Mouse (Mus musculus) yolk sac, embryonic 10.5 days (tissue): Measurements from ENCODE around the gene Mettl7b.

Source experiments
- DNase-seq: peaks from one replicate; pipeline ENCODE4 v3.0.0-alpha.2; 2017; ENCODE audit warnings: low spot score

The Mettl7b gene

DNA sequence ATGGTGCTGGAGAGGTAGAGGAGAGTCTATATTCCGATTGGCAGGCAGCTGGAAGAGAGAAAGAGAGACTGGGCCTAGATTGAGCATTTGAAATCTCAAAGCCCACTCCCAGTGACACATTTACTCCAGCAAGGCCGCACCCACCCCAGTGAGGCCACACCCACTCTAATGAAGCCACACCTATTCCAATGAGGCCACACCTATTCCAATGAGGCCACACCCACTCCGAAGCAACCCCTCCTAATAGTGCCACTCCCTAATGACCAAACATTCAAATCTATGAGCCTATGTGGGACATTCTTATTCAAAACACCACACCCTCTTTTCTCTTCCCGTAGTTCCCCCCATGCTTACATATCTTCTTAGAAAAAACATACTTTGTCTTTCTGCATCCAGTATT, 13.3 kb downstream of the Mettl7b start:
- DNase-seq, result no peak

DNA sequence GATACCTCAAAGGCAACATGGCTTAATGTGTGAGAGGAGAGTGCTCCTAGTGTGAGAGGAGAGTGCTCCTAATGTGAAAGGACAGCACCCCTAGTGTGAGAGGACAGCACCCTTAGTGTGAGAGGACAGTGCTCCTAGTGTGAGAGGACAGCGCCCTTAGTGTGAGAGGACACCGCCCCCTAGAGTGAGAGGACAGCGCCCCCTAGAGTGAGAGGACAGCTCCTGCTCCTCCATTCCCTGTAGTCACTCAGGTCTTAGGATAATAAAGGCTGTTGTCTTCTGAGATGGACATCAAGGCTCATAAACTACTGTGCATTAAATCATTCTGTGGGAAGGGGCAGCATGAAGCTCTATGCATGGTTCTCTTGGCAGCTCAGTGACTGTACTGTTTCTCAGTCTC, 15.1 kb downstream of the Mettl7b start:
- no peak for DNase-seq

DNA sequence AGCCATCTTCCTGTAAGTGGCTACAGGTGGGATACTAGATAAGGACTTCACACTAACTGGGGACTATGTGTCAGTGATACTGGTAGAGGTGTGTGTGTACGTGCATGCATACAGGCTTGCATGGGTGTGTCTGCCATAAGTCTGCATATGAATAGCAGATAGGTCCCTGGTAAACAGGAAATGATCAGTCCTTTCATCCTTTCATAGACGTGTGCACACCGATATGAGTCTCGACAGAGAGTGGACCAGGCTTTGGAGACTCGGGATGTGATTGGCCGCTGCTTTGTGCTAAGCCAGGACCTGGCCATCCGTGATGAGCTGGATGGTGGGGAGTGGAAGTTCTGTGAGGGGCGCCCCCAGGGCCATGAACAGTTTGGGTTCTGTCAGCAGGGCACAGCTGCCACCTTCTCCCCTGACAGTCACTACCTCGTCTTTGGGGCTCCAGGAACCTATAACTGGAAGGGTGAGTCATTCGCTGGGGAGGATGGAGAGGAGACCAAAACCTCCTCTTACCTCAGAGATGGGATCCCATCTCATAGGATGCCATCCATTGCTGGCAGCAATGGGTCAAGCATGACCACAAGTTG, 20.2 kb downstream of the Mettl7b start:
- no peak for DNase-seq

DNA sequence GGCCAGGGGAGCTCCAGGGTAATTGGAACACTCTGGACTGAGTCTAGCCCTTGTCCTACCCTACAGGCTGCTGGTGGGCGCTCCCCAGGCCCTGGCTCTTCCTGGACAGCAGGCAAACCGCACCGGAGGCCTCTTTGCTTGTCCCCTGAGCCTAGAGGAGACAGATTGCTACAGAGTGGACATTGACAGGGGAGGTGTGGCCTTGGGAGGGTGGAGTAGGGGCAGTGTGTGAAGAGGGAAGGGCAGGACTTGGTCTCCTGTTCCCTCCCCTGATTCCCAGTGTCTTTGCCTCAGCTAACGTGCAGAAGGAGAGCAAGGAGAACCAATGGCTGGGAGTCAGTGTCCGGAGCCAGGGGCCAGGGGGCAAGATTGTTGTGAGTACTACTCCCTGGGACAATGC, 21.8 kb downstream of the Mettl7b start:
- DNase-seq, result no peak

DNA sequence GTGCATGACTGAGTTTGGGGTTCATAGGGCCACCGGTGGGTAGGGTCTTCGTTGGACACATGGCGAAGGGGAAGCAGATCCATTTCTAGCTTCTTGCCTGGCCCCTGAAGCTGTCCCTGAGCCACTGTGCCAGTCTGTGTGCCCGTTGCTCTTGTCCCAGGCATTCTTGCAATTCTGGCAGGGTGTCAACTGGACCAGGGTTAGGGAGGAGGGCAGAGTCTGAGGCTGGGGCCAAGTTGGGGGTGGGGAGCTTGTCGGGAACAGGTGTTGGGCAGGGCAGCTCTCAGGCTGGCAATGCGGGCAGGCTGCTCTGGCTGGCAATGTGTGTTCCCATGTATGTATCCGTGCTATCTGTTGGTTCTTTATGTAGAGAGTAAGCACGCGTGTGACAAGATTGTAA, 22.3 kb downstream of the Mettl7b start:
- DNase-seq, result no peak

GRCm38 (mm10) chr10:128937756-128938390, 22.9 kb downstream of the Mettl7b start:
- DNase-seq, result no peak

DNA sequence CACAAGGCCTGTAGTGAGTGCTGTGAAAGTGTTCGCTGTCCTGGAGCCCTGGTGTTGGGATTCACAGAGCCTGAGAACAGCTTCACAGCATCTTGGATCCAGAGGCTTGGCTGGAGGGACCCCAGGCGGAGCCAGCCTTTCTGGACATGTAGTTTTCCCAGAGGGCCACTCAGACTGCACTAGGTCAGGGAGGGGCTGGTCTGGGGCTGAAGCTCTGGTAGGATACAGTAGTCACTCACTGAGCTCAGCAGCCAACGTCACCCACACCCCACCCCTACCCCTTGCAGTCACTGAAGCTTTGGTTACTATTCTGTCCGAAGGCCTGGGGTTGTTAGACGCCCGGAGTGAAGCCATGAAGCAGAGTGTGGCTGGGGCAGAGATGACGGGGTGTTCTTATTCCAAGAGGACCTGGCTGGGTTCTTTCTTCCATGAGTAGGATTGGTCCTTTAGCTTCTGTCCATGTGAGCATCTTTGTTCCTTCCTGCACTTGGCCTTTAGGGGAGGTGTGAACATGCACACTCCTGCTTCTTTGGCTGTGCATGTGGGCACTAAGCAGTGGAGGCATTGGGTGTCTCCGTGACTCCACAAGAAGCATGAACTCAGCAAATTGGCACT, 24.9 kb downstream of the Mettl7b start:
- no peak for DNase-seq

GRCm38 (mm10) chr10:128934997-128935787, 25.6 kb downstream of the Mettl7b start:
- no peak for DNase-seq

GRCm38 (mm10) chr10:128933976-128934721, 26.6 kb downstream of the Mettl7b start:
- no peak for DNase-seq

GRCm38 (mm10) chr10:128933574-128933973, 27.2 kb downstream of the Mettl7b start, which contains the start of gene Itga7:
Itga7 (plus strand) TSS chr10:128933818.
- DNase-seq, result peak; percentile 65

DNA sequence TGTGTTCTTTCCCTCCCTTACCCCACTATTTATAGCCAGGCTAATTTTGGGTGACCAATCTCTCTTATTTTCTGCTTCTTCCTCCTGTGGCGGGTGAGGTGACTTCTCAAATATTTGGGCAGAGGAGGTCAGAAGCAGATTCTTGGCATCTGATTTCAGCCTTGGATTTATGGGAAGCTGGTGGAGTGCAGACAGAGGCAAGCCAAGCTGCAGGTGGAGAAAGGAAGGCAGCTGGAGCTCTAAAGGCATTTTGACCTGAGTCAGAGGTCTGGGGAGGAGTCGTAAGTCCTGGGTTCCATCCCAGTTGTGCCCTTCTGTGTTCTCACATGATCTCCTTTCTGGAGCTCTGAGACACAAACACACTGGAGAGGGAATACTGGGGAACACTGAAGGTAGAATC, 29.3 kb downstream of the Mettl7b start:
- DNase-seq, result no peak

GRCm38 (mm10) chr10:128929638-128930378, 31.0 kb downstream of the Mettl7b start:
- DNase-seq, result no peak

DNA sequence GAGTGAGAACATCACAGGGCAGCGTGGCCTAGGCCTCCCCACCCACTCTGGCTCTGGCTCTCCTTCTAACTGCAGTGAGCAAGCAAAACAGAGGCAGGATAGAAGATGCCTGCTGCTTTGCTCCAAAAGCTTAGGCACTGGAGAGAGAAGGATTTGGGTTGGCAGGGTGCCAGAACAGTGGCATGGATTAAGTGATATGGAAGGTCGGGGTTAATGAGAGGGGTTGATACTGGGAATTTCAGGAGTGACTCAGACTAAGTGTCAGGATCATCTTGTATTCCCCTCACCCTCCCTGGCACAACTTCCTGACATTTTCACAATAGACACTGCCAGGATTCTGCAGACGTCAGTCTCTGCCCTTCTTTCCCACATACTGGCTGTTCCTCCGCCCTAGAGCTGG, 32.4 kb downstream of the Mettl7b start:
- DNase-seq, result no peak

DNA sequence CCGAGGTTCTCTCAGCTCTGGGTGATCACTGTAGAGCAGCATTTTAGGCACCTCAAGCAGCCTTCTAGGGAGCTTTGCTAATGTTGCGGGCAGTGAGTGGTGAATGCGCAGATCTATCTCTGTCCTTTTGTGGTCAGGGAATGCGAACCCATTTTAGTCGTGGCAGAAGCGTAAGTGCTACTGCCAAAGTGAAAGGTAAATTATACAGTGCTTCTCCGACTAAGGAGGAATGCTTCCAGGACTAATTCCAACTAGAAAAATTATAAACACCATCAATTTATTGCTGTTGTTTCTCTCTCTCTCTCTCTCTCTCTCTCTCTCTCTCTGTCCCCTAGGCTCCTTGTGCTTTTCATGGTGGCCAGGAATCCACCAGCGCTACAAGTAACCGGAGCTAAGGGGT, 36.9 kb downstream of the Mettl7b start, which contains the start of gene Bloc1s1:
Gene Bloc1s1 (minus strand): TSS at position 101 of the 400 bp plus-strand sequence.
- DNase-seq, result no peak

DNA sequence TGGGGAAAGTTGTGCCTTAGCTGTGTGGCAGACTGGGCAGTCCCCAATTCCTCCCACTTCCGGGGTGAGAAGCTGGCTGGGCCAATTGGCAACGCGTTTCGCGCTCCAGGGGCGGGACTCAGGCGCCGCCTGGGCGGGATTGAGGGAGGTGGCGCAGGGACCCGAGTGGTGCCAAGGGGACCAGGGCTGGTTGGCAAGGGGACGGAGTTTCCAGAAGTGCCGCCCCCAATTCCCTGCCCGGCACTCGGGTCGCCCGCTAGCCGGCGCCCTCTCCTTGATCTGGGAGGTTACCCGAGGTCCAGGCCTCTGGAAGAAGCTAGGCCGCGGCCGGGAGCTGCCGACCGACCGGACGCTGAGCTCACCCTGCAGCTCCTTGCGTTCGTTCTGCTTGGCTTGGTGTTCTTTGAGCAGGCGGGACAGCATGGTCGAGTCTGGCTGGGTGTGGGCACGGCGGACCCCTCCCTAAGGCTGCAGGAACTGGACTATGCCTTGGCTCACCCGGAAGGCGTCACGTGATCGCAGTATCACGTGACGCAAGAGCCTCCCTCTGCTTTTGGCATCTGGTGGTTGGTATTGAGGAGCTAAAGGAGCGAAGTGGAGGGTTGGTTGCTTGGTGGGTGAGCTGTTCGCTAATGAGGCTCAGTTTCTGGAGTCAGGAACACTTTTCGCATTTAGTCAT, 37.6 kb downstream of the Mettl7b start:
- DNase-seq, result peak; percentile 89

DNA sequence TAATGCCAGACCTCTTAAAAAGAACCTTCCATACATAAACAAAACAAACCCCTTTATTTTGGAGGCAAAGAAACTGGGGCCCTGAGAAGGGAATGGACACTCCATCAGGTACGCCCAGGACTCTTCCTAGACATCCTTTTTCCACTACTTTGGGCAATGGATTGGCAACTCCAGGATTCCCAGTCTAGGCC, 38.1 kb downstream of the Mettl7b start, which contains the start of gene Rdh5:
Gene Rdh5 (minus strand): TSS at position 67 of the 191 bp plus-strand sequence.
- DNase-seq, result no peak

DNA sequence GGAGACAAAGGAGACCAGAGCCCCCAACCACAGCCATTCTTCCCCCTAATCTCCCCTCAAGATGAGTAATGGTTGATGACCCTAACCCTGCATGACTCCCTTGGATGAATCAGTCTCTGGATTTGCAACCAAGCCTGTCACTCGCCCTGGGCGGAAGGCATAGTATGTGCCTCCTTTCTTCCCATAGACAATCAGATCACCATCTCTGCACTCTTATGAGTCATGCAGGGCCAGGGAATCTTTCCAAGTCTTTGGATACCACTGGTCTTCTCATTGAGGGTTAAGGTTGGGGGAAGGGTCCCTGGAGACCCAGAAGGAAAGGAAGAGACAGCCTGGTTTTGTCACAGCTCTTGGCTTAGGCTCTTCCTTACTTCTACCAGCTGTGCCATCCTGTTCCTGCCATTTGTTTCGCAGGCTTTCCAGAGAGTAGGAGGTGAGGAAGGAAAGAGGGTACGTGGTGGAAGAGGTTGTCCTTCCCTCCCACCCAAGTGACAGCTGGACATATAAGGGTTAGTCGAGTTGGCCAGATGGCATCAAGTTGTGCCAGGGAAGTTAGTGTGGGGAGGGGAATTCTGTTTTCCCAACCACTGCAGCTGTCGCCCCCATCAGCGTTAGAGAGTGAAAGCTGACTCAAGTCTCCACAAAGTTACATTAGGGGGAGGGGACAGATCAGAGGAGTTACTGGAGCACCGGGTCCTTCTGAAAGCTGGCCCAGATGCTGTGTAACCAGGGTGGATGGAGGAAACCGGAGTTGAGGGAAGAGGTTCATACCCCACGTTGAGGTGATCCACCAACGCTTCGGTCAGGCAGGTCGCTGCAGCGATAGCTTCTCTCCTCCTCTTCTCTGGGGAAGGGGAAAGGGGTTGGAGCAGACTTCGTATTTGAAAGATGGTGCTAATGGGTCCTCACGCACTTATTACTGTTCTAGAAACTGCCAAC, 38.6 kb downstream of the Mettl7b start:
- no peak for DNase-seq

- DNase-seq, result no peak
Measured at GRCm38 (mm10) chr10:128921251-128921650, 39.5 kb downstream of the Mettl7b start.

- DNase-seq, result no peak
Measured at GRCm38 (mm10) chr10:128920736-128921161, 40.0 kb downstream of the Mettl7b start.

DNA sequence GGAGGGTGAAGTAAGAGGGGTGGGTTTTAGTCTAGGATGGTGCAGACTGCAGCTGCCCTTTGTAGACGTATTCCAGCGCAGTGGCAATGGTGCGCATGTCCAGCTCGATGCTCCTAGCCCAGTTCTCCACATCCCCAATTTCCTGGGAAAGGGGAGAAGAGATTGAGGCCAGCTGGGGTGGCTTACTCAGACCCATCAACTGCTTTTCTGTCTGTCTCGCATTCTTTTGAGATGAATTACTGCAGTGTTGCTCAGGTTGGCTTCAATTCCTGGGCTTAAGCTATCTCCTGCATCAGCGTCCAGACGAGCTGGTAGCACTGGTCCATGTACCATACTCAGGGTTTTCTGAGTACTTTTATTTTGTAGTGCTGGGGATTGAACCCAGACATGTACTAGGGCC, 40.8 kb downstream of the Mettl7b start:
- no peak for DNase-seq
